Mouse (Mus musculus) fat pad, adult 2 months (tissue): ENCODE results near the gene E130309D02Rik.

Source experiments
- DNase-seq: peaks from one replicate; pipeline ENCODE4 v3.0.0-alpha.2; 2011; ENCODE audit warnings: low read depth, low spot score; ENCODE audit errors: extremely low read depth

The E130309D02Rik gene

GRCm38 (mm10) chr5:143311886-143312285 is 3.3 kb downstream of the E130309D02Rik start:
- DNase-seq, result no peak

GRCm38 (mm10) chr5:143309916-143310315 is 5.2 kb downstream of the E130309D02Rik start:
- DNase-seq, result peak; percentile 78

DNA sequence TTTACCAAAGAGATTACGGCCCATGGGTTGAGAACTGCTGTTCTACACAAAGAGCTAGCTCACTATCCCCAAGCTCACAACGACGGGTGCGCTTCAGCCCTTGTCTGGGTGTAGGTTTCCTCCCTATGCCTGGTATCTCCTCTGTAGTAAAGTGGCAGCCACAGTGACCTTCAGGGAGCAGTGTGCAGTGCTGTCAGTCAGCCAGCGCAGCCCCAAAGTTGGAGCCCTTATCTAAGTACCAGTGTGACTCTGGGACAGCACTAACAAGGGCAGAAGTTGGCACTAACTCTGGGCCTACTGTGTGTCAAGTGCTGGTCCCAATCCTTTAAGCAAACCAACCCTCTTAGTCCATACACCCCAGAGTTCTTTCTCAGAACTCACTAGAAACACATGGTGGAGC is 6.3 kb downstream of the E130309D02Rik start:
- no peak for DNase-seq

- no peak for DNase-seq
Observed at GRCm38 (mm10) chr5:143304251-143304650, 10.9 kb downstream of the E130309D02Rik start.

DNA sequence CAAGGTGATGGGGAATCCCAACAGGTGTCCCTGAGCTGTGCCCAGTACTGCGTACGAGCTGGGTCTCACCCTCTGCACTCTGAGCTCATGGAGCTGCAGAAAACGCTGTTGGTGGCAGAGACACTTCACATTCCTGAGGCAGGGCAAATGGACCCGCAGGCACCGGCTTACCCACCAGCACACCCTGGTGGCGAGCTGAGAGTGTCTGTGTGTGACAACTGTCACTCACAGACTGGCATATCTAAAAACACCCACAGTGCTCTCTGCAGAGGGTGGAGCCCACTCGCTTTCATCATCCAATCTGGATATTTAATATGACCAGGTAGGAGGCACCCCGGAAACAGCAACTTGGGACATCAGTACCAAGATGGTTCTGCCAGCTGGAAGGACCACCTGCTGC is 13.9 kb downstream of the E130309D02Rik start:
- DNase-seq, result no peak

- no peak for DNase-seq
Observed at GRCm38 (mm10) chr5:143299686-143300085, 15.5 kb downstream of the E130309D02Rik start.

DNA sequence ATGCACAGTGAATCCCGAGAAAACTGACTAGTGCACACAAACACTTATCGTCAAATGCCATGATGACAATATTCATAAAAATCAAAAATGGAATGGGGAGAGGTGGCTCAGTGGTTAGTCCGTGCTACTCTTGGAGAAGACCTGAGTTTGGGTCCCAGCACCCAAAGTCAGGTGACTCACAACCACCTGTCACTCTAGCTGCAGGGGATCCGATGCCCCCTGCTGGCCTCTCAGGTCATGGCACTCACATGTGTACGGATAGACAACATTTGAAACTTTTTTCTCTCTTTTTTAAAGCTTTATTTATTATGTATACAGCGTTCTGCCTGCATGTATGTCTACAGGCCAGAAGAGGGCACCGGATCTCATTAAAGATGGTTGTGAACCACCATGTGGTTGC is 16.8 kb downstream of the E130309D02Rik start:
- DNase-seq, result no peak

GRCm38 (mm10) chr5:143297986-143298385 is 17.2 kb downstream of the E130309D02Rik start:
- no peak for DNase-seq

DNA sequence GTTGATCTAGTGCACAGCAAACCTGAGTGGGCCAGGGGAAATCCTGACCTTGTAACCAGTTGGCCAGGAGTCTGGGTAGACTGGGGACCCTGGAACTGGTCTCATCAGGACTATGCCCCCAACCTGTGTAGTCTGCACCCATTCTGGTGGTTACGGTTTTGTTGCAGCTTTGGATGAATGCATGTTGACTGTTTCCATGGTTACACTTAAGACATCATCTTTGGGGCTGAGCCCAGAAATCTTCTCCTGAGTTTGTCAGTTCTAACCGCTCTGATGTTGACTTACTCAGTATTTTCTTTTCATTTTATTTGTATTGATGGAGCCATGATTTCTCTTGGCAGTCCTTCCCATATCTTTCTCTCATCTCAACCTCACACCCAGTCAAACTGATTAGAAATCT is 19.8 kb downstream of the E130309D02Rik start:
- DNase-seq, result no peak

DNA sequence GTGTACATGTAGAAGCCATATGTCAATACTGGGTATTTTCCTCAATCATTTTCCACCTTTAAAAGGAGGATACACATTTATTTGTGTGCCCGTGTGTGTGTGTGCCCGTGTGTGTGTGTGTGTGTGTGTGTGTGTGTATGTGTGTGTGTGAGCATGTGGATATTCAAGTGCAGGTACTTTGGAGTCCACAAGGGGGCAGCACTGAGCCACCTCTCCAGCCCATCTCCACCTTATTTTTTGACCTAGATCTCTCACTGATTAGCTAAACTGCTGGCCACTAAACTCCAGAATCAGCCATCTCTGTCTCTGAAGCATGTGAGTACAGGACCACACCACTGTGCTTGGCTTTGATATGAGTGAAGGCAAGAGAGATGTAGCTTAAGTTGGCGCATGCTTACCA is 20.3 kb downstream of the E130309D02Rik start:
- DNase-seq, result no peak

- no peak for DNase-seq
Observed at GRCm38 (mm10) chr5:143293404-143293803, 21.8 kb downstream of the E130309D02Rik start, which contains the start of gene Zfp853. Zfp853 (minus strand) TSS chr5:143293623.

DNA sequence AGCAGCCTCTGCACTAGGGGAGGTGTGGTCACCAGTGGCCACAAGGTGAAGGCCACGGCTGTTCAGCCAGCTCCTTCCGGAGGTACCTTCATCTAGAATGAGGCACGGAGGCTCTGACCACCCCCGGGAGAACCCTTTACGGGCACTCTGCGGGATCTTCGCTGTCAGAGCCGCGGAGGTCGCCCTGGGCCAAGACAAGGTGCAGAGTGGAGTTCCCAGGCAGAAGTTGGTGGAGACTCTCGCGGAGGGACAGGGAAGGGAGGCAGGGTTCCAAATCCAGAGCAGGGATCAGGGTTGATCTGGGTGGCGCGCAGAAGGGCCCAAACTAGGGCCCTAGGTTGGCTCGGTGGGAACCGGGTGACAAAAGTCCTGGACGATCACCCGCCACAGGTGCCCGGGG is 22.3 kb downstream of the E130309D02Rik start:
- DNase-seq, result no peak

- no peak for DNase-seq
Observed at GRCm38 (mm10) chr5:143289299-143289698, 25.9 kb downstream of the E130309D02Rik start.

DNA sequence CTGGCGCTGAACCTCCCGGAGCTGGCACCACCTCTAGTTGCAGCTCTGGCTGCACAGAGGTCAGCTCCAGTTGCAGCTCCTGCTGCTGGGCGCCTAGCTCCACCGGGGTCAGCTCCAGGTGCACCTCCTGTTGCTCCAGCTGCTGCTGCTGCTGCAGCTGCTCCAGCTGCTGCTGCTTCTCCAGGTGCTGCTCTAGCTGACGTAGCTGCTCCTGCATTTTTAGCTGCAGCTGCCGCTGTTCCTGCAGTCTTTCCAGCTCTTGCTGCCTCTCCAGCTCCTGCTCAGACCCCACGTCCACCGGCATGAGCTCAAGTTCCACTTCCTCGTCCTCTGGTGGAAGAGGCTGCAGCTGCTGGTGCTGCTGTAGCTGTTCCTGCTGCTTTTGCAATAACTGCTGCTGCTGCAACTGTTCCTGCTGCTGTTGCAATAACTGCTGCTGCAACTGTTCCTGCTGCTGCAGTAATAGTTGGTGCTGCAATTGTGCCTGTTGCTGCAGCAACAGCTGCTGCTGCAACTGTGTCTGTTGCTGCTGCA is 26.7 kb downstream of the E130309D02Rik start:
- DNase-seq, result no peak

DNA sequence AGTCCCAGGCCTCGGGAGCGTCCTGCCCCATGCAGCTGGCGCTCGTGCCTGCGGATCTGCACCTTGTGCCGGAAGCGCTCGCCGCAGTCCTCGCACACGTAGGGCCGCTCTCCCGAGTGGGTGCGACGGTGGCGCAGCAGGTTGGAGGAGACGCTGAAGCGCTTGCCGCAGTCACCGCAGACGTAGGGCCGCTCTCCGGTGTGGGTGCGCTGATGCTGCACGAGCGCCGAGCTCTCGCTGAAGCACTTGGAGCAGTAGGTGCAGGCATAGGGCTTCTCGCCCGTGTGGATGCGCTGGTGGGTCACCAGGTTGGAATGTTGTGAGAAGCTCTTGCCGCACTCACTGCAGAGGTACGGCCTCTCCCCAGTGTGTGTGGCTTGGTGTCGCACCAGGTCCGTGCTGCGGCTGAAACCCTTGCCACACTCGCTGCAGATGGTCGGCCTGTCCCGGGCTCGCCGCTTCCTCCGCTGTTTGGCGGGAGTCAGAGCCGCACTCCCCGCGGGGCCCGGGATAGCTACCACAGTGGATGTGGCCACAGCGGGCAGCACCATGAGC is 27.3 kb downstream of the E130309D02Rik start:
- no peak for DNase-seq

DNA sequence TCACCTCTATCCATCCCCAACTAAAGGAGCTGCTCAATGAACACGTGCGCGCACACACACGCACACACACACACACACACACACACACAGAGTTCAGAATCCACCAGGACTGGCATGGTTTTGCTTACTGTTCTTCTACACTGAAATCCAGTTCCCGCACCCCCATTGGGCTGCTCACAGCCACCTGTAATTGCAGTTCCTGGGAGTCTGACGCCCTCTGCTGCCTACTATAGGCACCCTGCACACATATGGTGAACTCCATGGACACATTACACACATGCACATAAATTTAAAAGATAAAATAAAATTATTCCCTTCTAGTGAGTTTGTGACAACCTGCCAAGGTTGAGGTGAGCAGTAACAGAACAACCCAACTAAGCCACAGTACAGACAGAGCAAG is 30.4 kb downstream of the E130309D02Rik start:
- DNase-seq, result no peak

- no peak for DNase-seq
Observed at GRCm38 (mm10) chr5:143279247-143279646, 35.9 kb downstream of the E130309D02Rik start.

GRCm38 (mm10) chr5:143275761-143276160 is 39.4 kb downstream of the E130309D02Rik start:
- DNase-seq, result no peak

GRCm38 (mm10) chr5:143272540-143273330 is 42.4 kb downstream of the E130309D02Rik start:
- peak; percentile 88 for DNase-seq

DNA sequence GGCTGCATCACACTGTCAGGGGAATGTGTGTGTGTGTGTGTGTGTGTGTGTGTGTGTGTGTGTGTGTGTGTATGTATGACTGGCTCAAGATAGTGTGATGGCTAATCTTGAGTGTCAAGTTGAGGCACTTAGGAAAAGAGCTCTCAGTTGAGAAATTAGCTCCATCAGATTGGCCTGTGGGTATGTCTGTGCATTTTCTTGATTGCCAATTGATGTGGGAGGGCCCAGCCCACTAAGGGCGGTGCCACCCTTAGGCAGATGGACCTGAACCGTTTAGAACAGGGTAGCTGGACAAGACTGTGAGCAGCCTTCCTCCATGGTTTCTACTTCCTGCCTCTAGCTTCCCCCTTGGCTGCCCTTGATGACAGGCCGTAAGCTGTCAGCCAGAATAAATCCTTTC is 43.1 kb downstream of the E130309D02Rik start:
- DNase-seq, result peak; percentile 89

DNA sequence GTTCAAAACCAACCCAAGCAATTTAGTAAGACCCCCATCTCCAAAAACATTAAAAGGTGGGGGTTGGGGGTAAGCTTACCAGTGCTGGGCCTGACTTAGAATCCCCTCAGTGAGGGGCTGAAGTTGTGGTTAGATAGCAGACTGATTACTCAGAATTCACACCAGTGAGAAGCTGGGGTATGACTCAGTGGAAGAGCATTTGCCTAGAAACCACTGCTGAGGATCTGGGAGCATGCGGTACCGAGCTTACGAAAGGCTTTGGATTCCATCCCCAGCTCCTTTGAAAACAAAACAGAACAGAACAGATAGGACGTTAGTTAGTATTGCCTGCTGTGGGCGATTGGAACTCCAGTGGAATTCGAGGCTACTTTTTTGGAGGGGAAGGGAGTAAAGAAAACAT is 43.5 kb downstream of the E130309D02Rik start:
- no peak for DNase-seq

GRCm38 (mm10) chr5:143270151-143270519 is 45.0 kb downstream of the E130309D02Rik start:
- DNase-seq, result no peak
